Mouse (Mus musculus): ENCODE results near the gene Wap.

Gene Wap

DNA sequence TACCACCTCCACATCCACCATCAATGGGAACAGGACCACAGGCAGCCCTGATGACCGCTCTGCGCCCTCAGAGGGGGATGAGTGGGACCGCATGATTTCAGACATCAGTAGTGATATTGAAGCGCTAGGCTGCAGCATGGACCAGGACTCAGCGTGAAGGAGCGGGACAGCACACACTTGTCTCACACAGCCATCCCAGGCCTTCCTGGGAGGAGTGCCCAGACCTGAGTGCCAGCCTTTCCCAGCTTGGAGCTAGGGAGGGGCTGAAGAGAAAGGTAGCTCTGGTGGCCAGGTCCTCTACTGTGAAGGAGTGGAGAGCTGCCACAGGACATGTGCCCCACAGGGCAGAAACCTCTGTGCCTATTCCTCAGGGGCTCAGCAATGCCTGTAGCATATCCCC is 42.2 kb downstream of the Wap start:
- DNase-seq = no peak

DNA sequence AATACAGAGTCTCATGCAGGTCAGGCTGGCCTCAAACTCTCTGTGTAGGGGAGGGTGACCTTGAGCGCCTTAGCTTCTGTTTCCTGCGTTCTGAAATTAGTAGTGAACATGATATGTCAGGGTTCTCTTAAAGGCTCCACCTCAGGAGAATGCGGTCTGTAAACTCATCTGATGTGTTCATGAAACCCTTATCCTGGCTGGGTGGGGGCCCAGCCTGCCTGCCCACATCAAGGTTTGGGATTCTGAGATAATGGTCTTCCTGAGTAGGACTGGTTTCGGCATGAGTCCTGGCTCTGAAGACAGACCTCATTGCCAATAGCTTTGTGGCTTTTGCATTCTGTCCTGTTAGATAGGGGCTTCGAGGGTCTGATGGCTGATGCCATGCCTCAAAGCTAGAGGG is 43.1 kb downstream of the Wap start:
- DNase-seq = no peak

DNA sequence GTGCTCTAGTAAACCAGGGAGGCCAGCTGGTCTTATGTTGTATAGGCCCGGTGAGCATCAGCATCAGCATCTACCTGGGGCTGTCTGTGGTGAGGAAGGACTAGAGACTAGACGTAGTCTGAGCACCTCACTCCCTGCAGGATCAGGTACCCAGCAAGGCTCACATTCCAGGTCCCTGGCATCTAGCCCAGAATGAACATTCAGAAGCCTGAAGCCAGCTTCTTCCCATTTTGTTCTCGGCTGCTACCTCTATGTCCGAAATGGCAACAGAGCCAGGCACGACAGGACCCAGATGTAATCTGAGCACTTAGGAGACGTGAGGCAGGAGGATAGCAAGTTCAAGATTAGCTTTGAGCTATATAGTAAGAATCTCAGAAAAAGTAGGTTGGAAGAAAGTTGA is 43.6 kb downstream of the Wap start:
- DNase-seq = no peak

DNA sequence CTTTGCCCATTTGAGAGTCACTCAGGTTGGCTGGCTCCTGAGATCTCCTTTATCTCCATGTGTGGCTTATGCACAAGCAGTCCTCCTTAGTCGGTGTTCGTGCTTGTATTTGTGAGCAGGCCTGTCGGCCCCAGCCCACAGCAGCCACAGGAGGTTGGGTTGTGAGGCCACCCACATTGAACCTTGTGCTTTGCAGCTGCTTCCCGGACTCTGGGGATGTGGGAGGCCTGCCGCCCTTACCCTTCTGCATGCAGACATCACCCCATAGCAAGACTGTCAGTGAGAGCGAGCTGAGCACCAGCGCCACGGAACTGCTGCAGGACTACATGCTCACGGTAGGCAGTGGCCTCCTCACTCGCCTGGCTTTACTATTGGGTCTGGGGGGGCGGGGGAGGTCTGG is 45.0 kb downstream of the Wap start:
- no peak for DNase-seq

DNA sequence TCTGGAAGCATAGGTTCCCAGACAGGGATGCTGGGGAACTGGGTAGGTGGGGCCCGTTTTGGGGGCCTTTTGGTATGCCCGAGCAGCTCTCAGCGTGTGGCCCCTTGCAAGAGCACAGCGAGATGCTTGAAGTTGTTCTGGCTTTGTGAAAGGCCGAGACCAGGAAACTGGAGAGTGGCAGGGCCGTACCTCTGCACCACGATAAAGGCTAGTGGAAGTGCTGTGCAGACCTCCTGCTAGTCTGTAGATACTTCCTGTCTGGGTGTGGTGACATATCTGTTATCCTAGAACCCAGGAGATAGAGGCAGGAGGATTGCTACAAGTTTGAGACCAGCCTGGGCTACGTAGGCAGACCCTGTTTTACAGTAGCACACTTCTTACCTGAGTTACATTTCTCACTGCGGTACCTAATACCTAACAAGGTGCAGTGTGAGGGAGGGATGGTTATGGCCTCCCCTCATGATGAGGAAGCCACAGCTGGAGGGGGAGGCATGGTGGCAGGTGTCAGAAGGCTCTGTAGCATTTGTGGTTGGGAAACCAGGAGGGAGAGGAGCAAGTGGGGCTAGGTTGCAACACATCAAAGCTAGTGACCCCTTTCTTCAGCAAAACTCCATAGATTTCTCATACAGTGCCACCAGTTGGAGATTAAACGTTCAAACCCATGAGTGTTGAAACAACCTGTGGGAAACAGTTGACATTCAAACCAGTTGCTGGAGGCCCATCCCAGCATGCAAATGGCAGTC is 47.3 kb downstream of the Wap start:
- DNase-seq = no peak

DNA sequence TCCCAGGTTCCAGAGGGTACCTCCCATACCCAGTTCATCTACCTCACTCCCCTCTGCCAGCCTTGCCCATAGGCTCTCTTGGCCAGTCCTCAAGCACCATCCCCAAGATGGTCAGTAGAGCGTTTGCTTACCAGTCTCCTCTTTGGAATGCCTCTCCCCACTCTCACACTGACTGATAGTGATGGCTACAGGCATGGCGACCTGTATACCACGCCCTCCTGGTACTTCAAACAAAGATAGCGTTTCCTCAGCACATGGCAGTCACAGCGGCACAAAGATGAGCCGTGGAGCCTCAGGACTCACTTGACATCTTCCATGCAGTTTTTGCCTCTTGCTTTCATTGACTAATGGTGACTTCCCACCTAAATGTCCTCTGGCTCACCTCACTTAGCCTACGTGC is 48.6 kb downstream of the Wap start:
- no peak for DNase-seq

DNA sequence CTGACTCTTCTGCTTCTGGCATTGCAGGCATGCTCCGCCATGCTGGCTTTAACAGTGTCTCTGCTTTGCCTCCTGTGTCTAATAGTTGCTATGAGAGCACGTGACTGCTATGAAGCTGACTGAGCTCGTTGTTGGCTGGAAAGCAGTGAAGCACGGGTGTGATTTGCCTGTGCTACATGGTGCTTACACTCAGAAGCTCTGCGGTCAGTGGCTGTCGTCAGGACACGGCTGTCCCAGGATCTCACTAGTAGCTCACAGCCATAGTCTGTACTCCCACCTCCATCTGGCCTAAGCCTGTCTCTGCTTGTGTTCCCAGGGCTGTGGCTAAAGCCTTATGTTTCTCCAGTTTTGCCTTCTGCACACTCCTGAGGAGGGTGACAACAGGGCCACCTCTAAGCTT is 50.1 kb downstream of the Wap start:
- DNase-seq = no peak

DNA sequence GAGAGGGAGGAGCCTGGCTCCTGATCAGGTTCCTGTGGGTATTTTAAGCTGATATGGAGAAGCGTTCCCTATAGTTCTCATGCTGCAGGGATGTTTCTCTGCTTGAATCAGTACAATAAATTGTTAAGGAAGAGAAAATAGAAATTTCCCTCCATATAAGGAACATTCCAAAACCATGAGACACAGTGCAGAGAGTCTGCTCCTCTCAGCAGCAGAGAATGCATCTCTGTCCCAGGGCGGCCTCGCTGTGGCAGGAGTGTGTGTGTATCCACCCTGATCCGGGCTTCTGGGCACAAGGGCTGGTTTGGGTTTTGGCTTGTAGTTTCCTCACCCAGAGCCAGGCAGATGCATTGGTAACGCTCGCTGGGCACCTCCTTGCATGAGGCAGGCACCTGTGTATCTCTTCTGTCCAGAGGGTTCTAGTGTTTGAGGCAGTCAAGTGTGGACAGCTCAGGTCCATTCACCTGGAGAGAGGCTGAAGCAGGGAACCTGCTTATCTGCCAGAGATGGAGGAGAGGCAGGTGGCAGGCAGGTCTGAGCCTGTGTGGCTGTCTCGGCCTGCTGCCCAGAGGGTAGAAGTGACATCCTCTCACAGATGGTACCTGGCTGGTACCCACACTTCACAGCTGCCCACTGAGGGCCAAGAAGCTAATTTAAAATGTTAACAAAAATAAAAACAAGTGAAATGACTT is 51.0 kb downstream of the Wap start:
- DNase-seq = no peak

DNA sequence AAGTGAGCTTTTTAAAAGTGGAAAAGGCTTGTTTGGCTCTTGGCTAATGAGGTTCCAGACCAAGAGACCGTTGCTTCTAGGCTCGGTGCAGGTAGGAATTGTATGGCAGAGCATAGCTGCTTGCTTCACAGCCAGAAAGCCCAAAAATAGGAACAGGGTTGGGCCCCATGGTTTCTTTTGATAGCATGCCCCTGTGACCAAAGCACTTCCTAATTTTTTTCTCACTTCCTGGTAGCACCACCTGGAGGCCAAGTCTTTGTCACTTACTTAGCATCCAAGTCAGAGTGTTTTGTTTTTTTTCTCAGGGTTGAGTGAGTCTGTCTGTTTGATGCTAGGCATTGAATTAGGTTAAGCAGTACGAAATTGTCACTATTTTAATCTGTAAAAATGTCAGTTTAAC is 51.8 kb downstream of the Wap start:
- no peak for DNase-seq

DNA sequence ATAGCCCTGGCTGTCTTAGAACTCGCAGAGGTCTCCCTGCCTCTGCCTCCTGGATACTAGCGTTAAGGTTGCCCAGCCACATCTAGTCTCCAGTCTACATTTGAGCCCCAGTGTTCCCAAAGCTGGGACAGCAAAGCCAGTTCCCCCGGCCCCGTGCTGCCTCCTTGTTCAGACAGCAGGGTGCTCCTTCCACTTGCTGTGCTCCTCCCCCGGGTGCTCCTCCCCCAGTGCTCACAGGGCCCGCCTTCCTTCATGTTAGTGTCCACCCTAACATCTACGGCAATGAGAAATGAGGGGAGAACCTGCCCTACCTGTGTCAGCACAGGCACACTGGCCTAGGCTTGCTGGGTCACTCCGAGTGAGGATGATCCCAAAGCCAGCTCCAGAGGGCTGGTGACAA is 52.7 kb downstream of the Wap start:
- no peak for DNase-seq

All from right cerebral cortex, adult 18-20 months (tissue).